28 mouse cellular contexts compared by ENCODE assay signal in genomic region chr3:8743650-8744049, GRCm38 (mm10).
"Had no signal": no experiment of that assay in that cellular context is flagged by ENCODE, and none has a peak within 500 bp of the region (broad histone marks: within the 10 kb centered on the region; RNA-seq: fewer than 3 reads in every experiment).

No protein-coding gene starts in this region.

- DNase-seq: gastrocnemius, adult 2 months; gastrocnemius, postnatal 10 days; gastrocnemius, postnatal 25 days; heart, adult 2 months; heart, postnatal 14 days; heart, postnatal 4 days; kidney, adult 18-20 months; kidney, adult 8-10 months; kidney, postnatal 10 days; kidney, postnatal 25 days; kidney, postnatal 4 days; liver; liver, embryonic 13.5 days; liver, postnatal 0 days had no signal

- H3K9me3 ChIP-seq: heart, embryonic 15.5 days; hindbrain, embryonic 10.5 days; hindbrain, embryonic 12.5 days; hindbrain, embryonic 15.5 days; intestine, embryonic 15.5 days; limb, embryonic 10.5 days; limb, embryonic 12.5 days; liver, embryonic 13.5 days; liver, embryonic 15.5 days had no signal

- H3K4me3 ChIP-seq: gastrocnemius, adult 2 months; heart, adult 2 months; heart, embryonic 15.5 days; hindbrain, embryonic 10.5 days; hindbrain, embryonic 12.5 days; hindbrain, embryonic 15.5 days; intestine, embryonic 15.5 days; layer of hippocampus, adult 2 months; left cerebral cortex, adult 2 months; limb, embryonic 10.5 days; limb, embryonic 12.5 days; liver, embryonic 13.5 days; liver, embryonic 15.5 days had no signal

- H3K4me1 ChIP-seq: hindbrain, embryonic 10.5 days; hindbrain, embryonic 12.5 days; hindbrain, embryonic 15.5 days; intestine, embryonic 15.5 days; limb, embryonic 12.5 days had no signal

- H3K4me2 ChIP-seq: heart, embryonic 11.5 days; heart, embryonic 15.5 days; hindbrain, embryonic 12.5 days; hindbrain, embryonic 15.5 days; intestine, embryonic 15.5 days; limb, embryonic 12.5 days; liver, embryonic 11.5 days; liver, embryonic 13.5 days; liver, embryonic 15.5 days had no signal

- H3K27me3 ChIP-seq: heart, embryonic 15.5 days; hindbrain, embryonic 12.5 days; hindbrain, embryonic 15.5 days; intestine, embryonic 15.5 days; limb, embryonic 12.5 days; liver, embryonic 13.5 days; liver, embryonic 15.5 days had no signal

- ATAC-seq: inflammation-experienced regulatory T-cells, adult 6 months; intestine, embryonic 15.5 days; intestine, postnatal 0 days; liver, postnatal 0 days had no signal

- H3K27ac ChIP-seq: gastrocnemius, adult 2 months; heart, adult 2 months; heart, embryonic 15.5 days; hindbrain, embryonic 10.5 days; hindbrain, embryonic 12.5 days; hindbrain, embryonic 15.5 days; intestine, embryonic 15.5 days; layer of hippocampus, adult 2 months; left cerebral cortex, adult 2 months; limb, embryonic 10.5 days; limb, embryonic 12.5 days; liver, embryonic 13.5 days; liver, embryonic 15.5 days had no signal

- H3K9ac ChIP-seq: heart, embryonic 15.5 days; hindbrain, embryonic 12.5 days; hindbrain, embryonic 15.5 days; intestine, embryonic 15.5 days; limb, embryonic 12.5 days; liver, embryonic 13.5 days; liver, embryonic 15.5 days; liver, postnatal 0 days had no signal

- H3K36me3 ChIP-seq: heart, embryonic 15.5 days; hindbrain, embryonic 10.5 days; hindbrain, embryonic 12.5 days; hindbrain, embryonic 15.5 days; intestine, embryonic 15.5 days; limb, embryonic 10.5 days; limb, embryonic 12.5 days; liver, embryonic 13.5 days; liver, embryonic 15.5 days had no signal
